Mouse (Mus musculus) frontal cortex, postnatal 36 days (tissue): ENCODE results near the gene Tubg2.
A peak's percentile ranks its signal among the peaks of the same experiment; 100 is the strongest.

Source experiments
- DNase-seq, 2 experiments: peaks; one replicate each; pipeline ENCODE4 v3.0.0; 2022; ENCODE audit warnings: low spot score in 2 of 2

The Tubg2 gene

GRCm38 (mm10) chr11:101164677-101165580 lies 9.2 kb downstream of the Tubg2 start:
- DNase-seq, result no peak

DNA sequence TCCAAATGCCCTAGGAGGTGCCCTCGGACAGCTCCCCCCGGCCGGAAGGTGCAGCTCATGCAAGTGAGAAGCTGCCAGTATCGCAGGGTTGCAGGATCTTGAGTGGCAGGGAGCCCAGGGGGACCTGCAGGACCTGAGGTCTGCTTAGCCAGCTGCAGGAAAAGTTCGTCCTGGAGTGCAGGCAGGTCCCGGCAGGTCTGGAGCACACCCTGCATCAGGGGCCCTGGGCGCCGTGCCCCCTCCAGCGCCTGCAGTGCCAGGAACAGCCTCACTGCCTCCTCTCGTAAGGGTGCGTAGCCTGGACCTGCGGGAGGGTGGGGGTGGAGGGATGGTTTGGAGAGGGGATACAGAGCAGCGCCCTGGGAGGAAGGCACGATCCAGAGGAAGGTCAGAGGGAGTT lies 10.7 kb downstream of the Tubg2 start:
- DNase-seq, result no peak

GRCm38 (mm10) chr11:101167211-101167962 lies 11.7 kb downstream of the Tubg2 start:
- DNase-seq, result no peak

GRCm38 (mm10) chr11:101167963-101168300 lies 12.2 kb downstream of the Tubg2 start:
- no peak for DNase-seq

DNA sequence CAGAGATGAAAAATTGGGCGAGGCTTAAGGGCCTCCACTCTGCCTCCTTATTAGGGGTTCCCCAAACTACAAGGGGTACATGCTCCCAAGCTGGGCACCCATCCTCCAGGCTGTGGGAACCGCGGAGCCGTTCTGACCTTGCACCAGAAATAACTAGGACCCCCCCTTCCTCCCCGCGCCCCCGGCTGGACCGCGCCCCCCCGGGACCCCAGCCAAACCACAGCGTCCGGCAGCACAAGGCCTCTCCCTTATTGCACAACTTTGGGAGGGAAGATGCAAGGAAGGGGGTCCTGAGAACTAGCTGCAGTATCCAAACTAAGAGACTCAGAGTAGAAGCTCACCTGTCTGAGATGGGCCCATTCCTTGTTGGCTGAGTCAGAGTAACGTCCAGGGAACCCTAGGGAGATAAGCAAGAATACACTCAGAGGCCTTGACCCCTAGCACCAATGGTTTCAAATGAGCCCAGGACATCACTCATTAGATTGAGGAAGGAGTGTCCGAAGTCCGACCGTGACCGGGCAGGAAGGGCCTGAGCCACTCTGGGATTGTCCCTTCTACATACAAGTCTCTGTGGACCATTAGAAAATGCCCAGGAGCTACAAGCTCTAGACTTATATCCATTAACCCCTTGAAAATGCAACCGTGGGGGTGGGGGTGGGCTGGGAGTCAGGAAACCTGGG lies 12.7 kb downstream of the Tubg2 start:
- no peak for DNase-seq

GRCm38 (mm10) chr11:101169301-101170107 lies 13.8 kb downstream of the Tubg2 start:
- no peak for DNase-seq

- DNase-seq, result no peak
Measured at GRCm38 (mm10) chr11:101170354-101170810, 14.7 kb downstream of the Tubg2 start, which contains the start of gene Cntnap1. Gene Cntnap1 (plus strand): TSS chr11:101170523.

- DNase-seq, result peak; percentile 93 to 95
Measured at GRCm38 (mm10) chr11:101170811-101171610, 15.3 kb downstream of the Tubg2 start, which contains the start of gene Plekhh3. Gene Plekhh3 (minus strand): TSS chr11:101171351.

- DNase-seq, result peak; percentile 77 to 78
Measured at GRCm38 (mm10) chr11:101171721-101172433, 16.2 kb downstream of the Tubg2 start.

- no peak for DNase-seq
Measured at GRCm38 (mm10) chr11:101172434-101172815, 16.7 kb downstream of the Tubg2 start.

- no peak for DNase-seq
Measured at GRCm38 (mm10) chr11:101173112-101173511, 17.4 kb downstream of the Tubg2 start.

DNA sequence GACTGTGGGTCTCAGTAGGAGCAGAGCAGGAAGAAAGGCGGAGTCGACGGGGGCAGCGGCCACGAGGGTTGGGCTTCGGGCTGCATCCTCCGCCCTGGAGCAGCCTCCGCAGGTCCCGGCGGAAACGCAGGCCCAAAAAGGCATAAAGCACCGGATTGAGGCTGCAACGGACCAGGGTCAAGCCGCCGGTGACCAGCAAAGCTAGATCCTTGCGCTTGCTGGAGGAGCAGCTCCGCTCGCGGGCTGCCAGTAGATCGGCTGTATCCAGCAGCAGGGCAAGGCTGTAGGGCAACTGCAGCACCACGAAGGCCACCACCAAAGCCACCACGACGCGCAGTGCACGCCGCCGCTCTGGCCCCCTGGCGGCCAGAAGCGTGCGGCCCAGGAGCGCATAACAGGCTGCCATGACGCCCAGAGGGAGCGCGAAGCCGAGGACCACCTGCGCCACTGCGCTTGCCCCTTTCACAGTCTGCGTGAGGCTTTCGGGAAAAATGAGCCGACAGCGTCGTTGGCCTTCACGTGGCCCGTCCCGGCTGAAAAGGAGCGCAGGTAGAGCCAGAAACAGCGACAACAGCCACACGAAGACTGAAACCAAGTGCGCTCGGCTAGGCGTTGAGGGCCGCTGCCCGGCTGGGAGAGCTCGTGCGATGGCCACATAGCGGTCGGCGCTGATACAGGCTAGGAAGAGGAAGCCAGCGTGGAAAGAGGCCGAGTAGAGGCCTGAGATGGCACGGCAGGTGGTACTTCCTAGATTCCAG lies 18.1 kb downstream of the Tubg2 start:
- peak in 1 of 2 experiments; percentile 61 for DNase-seq

DNA sequence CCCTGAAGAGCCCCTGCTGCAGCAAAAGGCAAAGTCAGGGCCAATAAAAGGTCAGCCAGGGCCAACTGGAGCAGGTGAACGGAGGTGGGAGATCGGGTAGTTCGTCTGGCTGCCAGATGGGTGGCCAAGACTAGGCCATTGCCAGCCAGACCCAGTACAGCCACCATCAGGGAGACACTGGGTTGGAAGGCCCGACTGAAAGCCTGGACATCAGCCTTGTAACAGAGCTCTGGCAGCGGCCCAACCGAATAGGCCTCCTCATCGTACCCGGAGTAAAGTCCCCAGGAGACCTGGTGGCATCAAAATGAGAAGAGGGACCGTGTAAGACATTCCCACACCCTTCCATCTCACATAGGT lies 18.7 kb downstream of the Tubg2 start:
- DNase-seq, result no peak

GRCm38 (mm10) chr11:101174851-101175628 lies 19.3 kb downstream of the Tubg2 start, which contains the start of gene Ccr10:
Gene Ccr10 (minus strand): TSS chr11:101175443.
- no peak for DNase-seq

DNA sequence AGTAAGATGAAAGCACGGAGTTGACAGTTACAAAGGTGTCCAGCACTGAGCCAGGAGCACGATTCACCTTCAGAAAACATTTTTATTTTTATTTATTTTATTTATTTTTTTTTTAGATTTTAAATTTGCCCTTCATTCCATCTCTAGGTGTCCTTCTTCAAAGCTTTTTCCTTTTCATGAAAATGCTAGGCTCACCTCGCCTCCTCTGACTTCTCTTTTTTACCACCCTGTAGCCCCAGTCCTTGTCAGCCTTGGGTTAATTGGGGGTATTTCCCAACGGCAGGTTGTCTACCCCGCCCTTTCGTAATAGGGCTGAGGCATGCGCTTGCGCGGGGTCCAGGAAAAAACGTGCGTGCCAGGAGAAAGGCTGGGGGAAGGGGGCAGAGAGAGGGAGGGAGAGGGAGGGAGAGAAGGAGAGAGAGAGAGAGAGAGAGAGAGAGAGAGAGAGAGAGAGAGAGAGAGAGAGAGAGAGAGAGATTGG lies 20.0 kb downstream of the Tubg2 start:
- peak in 1 of 2 experiments; percentile 63 for DNase-seq

DNA sequence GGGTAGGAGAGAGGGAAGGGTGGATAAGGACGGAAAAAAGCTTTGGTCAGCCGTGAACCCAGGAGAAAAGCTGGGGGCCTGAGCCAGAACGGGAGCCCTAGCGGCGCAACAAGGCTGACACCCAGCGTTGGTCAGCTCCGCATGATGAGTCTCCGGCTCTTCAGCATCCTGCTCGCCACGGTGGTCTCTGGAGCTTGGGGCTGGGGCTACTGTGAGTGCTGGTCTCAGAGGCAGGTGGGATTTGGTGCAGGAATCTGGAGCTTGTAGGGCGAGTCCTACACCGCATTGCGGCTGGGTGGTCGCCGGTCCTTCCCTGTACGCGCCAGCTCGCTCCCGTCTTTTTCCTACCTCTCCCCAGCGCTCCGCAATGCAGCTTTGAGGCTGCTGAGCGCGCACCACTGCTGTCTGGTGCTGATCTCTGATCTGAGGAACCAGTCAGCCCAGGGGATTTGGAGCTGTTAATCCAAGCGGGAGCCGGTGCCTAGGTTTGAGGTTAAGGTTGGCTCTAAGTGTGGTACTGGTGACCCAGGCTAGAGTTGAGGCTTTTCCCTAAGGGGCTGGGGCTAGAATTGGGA lies 20.5 kb downstream of the Tubg2 start:
- peak in 1 of 2 experiments; percentile 66 for DNase-seq

GRCm38 (mm10) chr11:101176933-101177773 lies 21.4 kb downstream of the Tubg2 start:
- DNase-seq, result peak in 1 of 2 experiments; percentile 77
